Mouse (Mus musculus): Measurements from ENCODE around the gene Tssk4. TPM values are rescaled to one million over a fixed set of nuclear protein-coding genes. Genes with fewer than 3 reads are reported as not detected.
A peak's percentile ranks its signal among the peaks of the same experiment; 100 is the strongest.

Tssk4 gene
- polyA plus RNA-seq, 1 experiment from 2014 or later: 0.35 TPM

DNA sequence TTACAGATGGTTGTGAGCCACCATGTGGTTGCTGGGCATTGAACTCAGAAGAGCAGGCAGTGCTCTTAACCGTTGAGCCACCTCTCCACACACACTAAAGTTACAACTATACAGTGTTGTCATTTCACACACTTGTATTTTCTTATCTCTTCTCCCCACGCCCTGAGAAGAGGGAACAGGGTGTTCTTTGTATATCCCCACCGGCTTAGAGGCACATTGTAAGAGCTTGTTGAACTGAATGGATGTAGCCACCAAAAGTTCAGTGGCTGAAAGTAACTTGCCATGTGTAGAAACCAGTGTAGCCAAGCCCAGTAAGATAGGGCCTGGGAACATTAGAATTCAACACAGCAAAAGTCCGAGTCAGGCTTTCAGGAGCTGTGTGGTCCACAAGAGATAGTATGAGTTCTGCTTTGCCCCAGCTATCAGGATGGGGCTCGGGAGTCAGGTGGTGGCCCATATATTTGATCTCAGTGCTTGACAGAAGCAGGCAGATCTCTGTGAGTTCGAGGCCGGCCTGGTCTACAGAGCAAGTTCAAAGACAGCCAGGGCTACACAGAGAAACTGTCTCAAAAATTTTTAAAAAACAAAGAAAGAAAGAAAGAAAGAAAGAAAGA is 35.3 kb upstream of the Tssk4 start:
- Histone ChIP-seq H3K4me1 (ENCODE audit: control insufficient read depth in 2 of 2, insufficient read depth in 2 of 2, low read length in 2 of 2) (peaks cover 5 to 18% of the 10 kb centered on the region in 2 experiments; a peak in 3 of 4 replicates), H3K9ac (ENCODE audit: low read length) (no peak overlapping the region), H3K4me2 (ENCODE audit: low read length) (no peak overlapping the region), H3K36me3 (ENCODE audit: control insufficient read depth, insufficient read depth, low read length) (peaks cover 6% of the 10 kb centered on the region), H3K27ac (replicated peaks in 1 of 2; ENCODE audit: control insufficient read depth in 1 of 2, insufficient read depth in 1 of 2, low read depth in 2 of 2, low read length in 2 of 2) (no peak overlapping the region), H3K9me3 (ENCODE audit: control insufficient read depth, low read length) (no peaks in the 10 kb centered on the region), H3K4me3 (ENCODE audit: control insufficient read depth in 1 of 2, insufficient read depth in 1 of 2, low read depth in 1 of 2, low read length in 2 of 2) (no peak overlapping the region), H3K27me3 (ENCODE audit: control insufficient read depth, insufficient read depth, low read length) (no peaks in the 10 kb centered on the region)
- WGBS: 58% methylated on average over 7 of the region's 7 CpGs
- no peak for ATAC-seq (ENCODE audit: insufficient number of reproducible peaks, insufficient read depth, low FRiP score, low read depth)

DNA sequence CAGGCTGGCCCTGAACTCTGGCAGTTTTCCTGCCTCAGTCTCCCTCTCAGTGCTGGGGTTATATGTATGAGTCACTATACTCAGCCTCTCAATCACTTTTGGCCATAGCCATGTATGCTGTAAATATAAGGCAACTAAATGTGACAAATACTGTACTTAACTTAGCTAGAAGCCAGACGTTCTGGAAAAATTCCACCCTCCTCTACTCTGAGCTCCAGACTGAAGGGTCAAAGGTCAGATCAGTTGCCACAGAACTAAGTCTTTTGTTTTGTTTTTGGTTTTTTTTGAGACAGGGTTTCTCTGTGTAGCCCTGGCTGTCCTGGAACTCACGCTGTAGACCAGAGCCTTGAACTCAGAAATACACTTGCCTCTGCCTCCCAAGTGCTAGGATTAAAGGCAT is 34.1 kb upstream of the Tssk4 start:
- no peak for ATAC-seq (ENCODE audit: insufficient number of reproducible peaks, insufficient read depth, low FRiP score, low read depth)

DNA sequence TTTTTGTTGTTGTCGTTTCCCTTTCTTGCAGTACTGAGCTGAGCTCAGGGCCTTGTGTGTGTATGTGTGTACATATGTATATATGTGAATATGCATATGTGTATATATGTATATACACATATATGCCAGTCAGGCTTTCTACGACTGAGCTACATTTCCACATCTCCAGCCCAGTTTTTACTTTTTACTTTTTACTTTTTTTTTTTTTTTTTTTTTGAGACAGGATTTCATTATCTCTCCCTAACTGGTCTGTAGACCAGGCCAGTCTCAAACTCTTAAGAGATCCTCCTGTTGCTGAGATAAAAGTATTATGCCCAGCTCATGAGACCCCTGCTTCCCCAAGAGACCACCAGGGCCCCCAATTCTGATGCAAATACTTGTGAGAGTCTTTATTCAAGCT is 33.1 kb upstream of the Tssk4 start:
- no peaks in the 10 kb centered on the region for H3K27me3 ChIP-seq (ENCODE audit: control insufficient read depth, insufficient read depth, low read length)
- H3K36me3 ChIP-seq (ENCODE audit: control insufficient read depth, insufficient read depth, low read length): no peaks in the 10 kb centered on the region
- H3K9me3 ChIP-seq (ENCODE audit: control insufficient read depth, low read length): no peaks in the 10 kb centered on the region
- no peak overlapping the region for H3K4me2 ChIP-seq (ENCODE audit: low read length)
- H3K9ac ChIP-seq (ENCODE audit: low read length): no peak overlapping the region
- ATAC-seq (ENCODE audit: insufficient number of reproducible peaks, insufficient read depth, low FRiP score, low read depth): no peak
- WGBS: 75% methylated on average over 2 of the region's 2 CpGs
- H3K27ac ChIP-seq (replicated peaks in 1 of 2; ENCODE audit: control insufficient read depth in 1 of 2, insufficient read depth in 1 of 2, low read depth in 2 of 2, low read length in 2 of 2): 0 out of 4 replicates have a peak overlapping the region, but pooled peaks of 1 of the 2 experiments have one; percentile 24
- H3K4me1 ChIP-seq (ENCODE audit: control insufficient read depth in 2 of 2, insufficient read depth in 2 of 2, low read length in 2 of 2): peaks cover 5 to 18% of the 10 kb centered on the region in 2 experiments; a peak in 3 of 4 replicates
- H3K4me3 ChIP-seq (ENCODE audit: control insufficient read depth in 1 of 2, insufficient read depth in 1 of 2, low read depth in 1 of 2, low read length in 2 of 2): no peak overlapping the region

More for the DNA sequence above, 34.1 kb upstream of the Tssk4 start:
- H3K4me3 ChIP-seq (ENCODE audit: control insufficient read depth in 1 of 2, insufficient read depth in 1 of 2, low read depth in 1 of 2, low read length in 2 of 2): no peak overlapping the region
- 64% methylated on average over 2 of the region's 2 CpGs for WGBS
- no peaks in the 10 kb centered on the region for H3K36me3 ChIP-seq (ENCODE audit: control insufficient read depth, insufficient read depth, low read length)
- peaks cover 5 to 18% of the 10 kb centered on the region in 2 experiments; a peak in 3 of 4 replicates for H3K4me1 ChIP-seq (ENCODE audit: control insufficient read depth in 2 of 2, insufficient read depth in 2 of 2, low read length in 2 of 2)
- H3K4me2 ChIP-seq (ENCODE audit: low read length): no peak overlapping the region
- H3K9me3 ChIP-seq (ENCODE audit: control insufficient read depth, low read length): no peaks in the 10 kb centered on the region
- H3K27ac ChIP-seq (replicated peaks in 1 of 2; ENCODE audit: control insufficient read depth in 1 of 2, insufficient read depth in 1 of 2, low read depth in 2 of 2, low read length in 2 of 2): no peak overlapping the region
- no peak overlapping the region for H3K9ac ChIP-seq (ENCODE audit: low read length)
- no peaks in the 10 kb centered on the region for H3K27me3 ChIP-seq (ENCODE audit: control insufficient read depth, insufficient read depth, low read length)

DNA sequence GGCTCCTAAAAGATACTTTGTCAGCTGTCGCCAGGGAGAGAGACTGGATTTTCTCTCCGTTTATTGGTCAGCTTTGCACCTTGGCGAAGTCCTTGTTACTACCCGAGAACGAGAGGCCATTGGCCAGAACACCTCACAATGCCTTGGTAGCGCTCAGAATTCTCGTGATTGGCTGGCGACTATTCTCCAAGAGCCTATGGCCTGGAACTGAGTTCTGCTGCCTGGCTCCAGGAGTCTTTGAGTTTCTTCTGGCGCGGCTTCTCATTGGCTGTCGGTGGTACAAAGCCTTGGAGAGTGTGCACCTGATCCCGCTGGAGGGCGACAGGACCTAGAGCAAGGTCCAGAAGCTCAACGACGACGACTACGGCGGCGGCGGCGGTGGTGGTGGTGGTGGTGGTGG is 32.2 kb upstream of the Tssk4 start, which contains the start of gene Rec8:
Gene Rec8 (plus strand): TSS at position 216 of the 400 bp plus-strand sequence.
- ATAC-seq (ENCODE audit: insufficient number of reproducible peaks, insufficient read depth, low FRiP score, low read depth): peak; percentile 70
- Histone ChIP-seq H3K27ac (replicated peaks in 1 of 2; ENCODE audit: control insufficient read depth in 1 of 2, insufficient read depth in 1 of 2, low read depth in 2 of 2, low read length in 2 of 2) (peak within 1 kb of the TSS; percentile 24 to 39; a peak in 2 of 4 replicates), H3K4me3 (ENCODE audit: control insufficient read depth in 1 of 2, insufficient read depth in 1 of 2, low read depth in 1 of 2, low read length in 2 of 2) (peak within 1 kb of the TSS; percentile 33 to 34), H3K9ac (ENCODE audit: low read length) (peak within 1 kb of the TSS; percentile 59), H3K9me3 (ENCODE audit: control insufficient read depth, low read length) (no peaks in the 10 kb centered on the region), H3K4me2 (ENCODE audit: low read length) (peak within 1 kb of the TSS; percentile 58), H3K27me3 (ENCODE audit: control insufficient read depth, insufficient read depth, low read length) (no peaks in the 10 kb centered on the region), H3K36me3 (ENCODE audit: control insufficient read depth, insufficient read depth, low read length) (0 out of 2 replicates have a peak, but pooled peaks cover 3% of the 10 kb centered on the region), H3K4me1 (ENCODE audit: control insufficient read depth in 2 of 2, insufficient read depth in 2 of 2, low read length in 2 of 2) (peaks cover 5 to 18% of the 10 kb centered on the region in 2 experiments; a peak in 3 of 4 replicates)
- 8% methylated on average over 21 of the region's 21 CpGs for WGBS

DNA sequence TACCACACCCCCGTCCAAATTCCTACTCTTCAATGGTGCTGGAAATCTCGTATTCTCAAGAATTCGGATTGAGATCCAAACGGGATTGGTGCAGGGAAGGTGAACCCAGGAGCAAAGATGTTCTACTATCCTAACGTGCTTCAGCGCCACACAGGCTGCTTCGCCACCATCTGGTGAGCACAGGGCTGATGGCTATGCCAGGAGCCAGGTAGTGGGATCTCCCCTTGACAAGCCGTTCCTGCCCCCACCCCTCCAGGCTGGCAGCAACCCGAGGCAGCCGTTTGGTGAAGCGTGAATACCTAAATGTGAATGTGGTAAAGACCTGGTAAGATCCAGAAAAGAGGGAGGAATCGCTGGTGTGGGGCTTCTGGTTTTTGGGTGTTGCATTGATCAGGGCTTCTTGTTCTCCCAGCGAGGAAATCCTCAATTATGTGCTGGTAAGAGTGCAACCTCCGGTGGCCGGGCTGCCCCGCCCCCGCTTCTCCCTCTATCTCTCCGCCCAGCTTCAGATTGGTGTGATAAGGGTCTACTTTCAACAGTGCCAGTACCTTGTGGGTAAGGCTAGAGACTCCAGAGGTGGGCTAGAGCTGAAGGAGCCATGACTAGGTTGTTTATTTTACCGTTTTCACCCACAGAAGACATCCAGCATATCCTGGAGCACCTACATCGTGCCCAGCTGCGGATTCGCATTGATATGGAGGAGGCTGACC is 31.3 kb upstream of the Tssk4 start:
- no peak overlapping the region for H3K27ac ChIP-seq (replicated peaks in 1 of 2; ENCODE audit: control insufficient read depth in 1 of 2, insufficient read depth in 1 of 2, low read depth in 2 of 2, low read length in 2 of 2)
- 25% methylated on average over 22 of the region's 22 CpGs for WGBS

DNA sequence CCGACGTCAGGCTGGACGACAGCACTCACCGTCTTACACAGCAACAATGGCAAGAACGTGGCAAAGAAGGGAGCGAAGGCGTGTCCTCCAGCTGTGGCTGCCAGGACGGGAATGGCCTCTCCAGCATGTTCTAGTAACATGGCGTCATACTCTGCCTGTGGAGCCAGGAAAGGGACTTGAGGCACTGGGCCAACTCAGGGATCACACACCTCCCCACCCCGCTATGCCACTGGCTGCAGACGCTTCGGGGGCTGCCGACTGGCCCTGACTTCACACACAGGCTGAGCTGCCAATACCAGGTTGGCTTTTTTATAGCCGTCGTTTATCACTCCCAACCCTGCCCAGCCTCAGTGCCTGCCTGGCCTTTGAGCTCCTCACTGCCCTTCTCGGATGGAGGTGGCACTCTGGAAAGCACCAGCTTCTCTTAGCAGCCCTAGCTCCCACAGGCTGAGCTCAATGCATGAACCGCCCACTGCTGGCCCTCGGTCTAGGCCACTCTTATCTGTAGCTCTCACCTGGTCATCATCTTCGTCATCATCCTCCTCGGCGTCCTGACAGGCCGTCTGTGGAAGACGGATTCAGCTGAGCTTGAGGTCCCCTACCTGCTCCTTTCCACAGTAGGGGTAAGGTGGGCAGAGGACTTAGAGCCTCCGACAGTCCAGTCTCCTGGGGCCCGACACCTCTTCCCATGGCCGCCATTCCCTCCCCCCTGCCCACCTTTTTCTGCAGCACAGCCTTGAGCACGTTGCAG is 21.7 kb upstream of the Tssk4 start:
- WGBS: 85% methylated on average over 27 of the region's 27 CpGs
- H3K4me2 ChIP-seq (ENCODE audit: low read length): no peak overlapping the region
- no peak overlapping the region for H3K9ac ChIP-seq (ENCODE audit: low read length)

More for the DNA sequence above, 31.3 kb upstream of the Tssk4 start:
- no peaks in the 10 kb centered on the region for H3K9me3 ChIP-seq (ENCODE audit: control insufficient read depth, low read length)
- no peak for ATAC-seq (ENCODE audit: insufficient number of reproducible peaks, insufficient read depth, low FRiP score, low read depth)
- H3K4me3 ChIP-seq (ENCODE audit: control insufficient read depth in 1 of 2, insufficient read depth in 1 of 2, low read depth in 1 of 2, low read length in 2 of 2): peak overlapping the region; percentile 33 to 34
- H3K27me3 ChIP-seq (ENCODE audit: control insufficient read depth, insufficient read depth, low read length): no peaks in the 10 kb centered on the region
- H3K4me2 ChIP-seq (ENCODE audit: low read length): peak overlapping the region; percentile 58
- H3K4me1 ChIP-seq (ENCODE audit: control insufficient read depth in 2 of 2, insufficient read depth in 2 of 2, low read length in 2 of 2): peaks cover 5 to 13% of the 10 kb centered on the region in 2 experiments; a peak in 3 of 4 replicates
- H3K9ac ChIP-seq (ENCODE audit: low read length): peak overlapping the region; percentile 59
- H3K36me3 ChIP-seq (ENCODE audit: control insufficient read depth, insufficient read depth, low read length): peaks cover 9% of the 10 kb centered on the region

DNA sequence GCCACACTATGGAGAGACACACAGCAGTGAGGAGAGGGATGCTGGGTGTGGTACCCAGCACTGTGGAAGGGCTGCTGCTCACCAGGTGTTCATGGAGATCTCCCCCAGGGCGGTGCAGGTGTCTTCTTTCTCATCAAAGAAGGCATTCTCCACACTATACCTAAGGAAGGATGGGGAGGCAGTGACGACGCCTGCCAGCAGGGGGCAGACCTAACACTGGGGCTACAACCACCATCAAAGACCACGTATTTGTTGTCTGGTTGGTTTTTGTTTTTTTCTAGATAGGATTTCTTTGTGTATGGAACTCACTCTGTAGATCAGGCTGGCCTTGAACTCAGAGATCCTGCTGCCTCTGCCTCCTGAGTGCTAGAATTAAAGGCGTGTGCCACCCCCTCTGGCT is 20.7 kb upstream of the Tssk4 start:
- no peak for ATAC-seq (ENCODE audit: insufficient number of reproducible peaks, insufficient read depth, low FRiP score, low read depth)
- Histone ChIP-seq H3K4me3 (ENCODE audit: control insufficient read depth in 1 of 2, insufficient read depth in 1 of 2, low read depth in 1 of 2, low read length in 2 of 2) (no peak overlapping the region), H3K27ac (replicated peaks in 1 of 2; ENCODE audit: control insufficient read depth in 1 of 2, insufficient read depth in 1 of 2, low read depth in 2 of 2, low read length in 2 of 2) (no peak overlapping the region), H3K4me2 (ENCODE audit: low read length) (no peak overlapping the region), H3K9ac (ENCODE audit: low read length) (no peak overlapping the region), H3K27me3 (ENCODE audit: control insufficient read depth, insufficient read depth, low read length) (no peaks in the 10 kb centered on the region), H3K36me3 (ENCODE audit: control insufficient read depth, insufficient read depth, low read length) (peaks cover 100% of the 10 kb centered on the region), H3K4me1 (ENCODE audit: control insufficient read depth in 2 of 2, insufficient read depth in 2 of 2, low read length in 2 of 2) (peaks cover 4 to 6% of the 10 kb centered on the region in 2 experiments; a peak in 2 of 4 replicates), H3K9me3 (ENCODE audit: control insufficient read depth, low read length) (no peaks in the 10 kb centered on the region)
- WGBS: 53% methylated on average over 5 of the region's 5 CpGs

More for the DNA sequence above, 21.7 kb upstream of the Tssk4 start:
- H3K4me3 ChIP-seq (ENCODE audit: control insufficient read depth in 1 of 2, insufficient read depth in 1 of 2, low read depth in 1 of 2, low read length in 2 of 2): no peak overlapping the region
- no peak overlapping the region for H3K27ac ChIP-seq (replicated peaks in 1 of 2; ENCODE audit: control insufficient read depth in 1 of 2, insufficient read depth in 1 of 2, low read depth in 2 of 2, low read length in 2 of 2)
- ATAC-seq (ENCODE audit: insufficient number of reproducible peaks, insufficient read depth, low FRiP score, low read depth): no peak
- H3K27me3 ChIP-seq (ENCODE audit: control insufficient read depth, insufficient read depth, low read length): no peaks in the 10 kb centered on the region
- peaks cover 4 to 6% of the 10 kb centered on the region in 2 experiments; a peak in 2 of 4 replicates for H3K4me1 ChIP-seq (ENCODE audit: control insufficient read depth in 2 of 2, insufficient read depth in 2 of 2, low read length in 2 of 2)
- no peaks in the 10 kb centered on the region for H3K9me3 ChIP-seq (ENCODE audit: control insufficient read depth, low read length)
- H3K36me3 ChIP-seq (ENCODE audit: control insufficient read depth, insufficient read depth, low read length): peaks cover 98% of the 10 kb centered on the region
